29 mouse cellular contexts compared by ENCODE assay signal in the genomic region with DNA sequence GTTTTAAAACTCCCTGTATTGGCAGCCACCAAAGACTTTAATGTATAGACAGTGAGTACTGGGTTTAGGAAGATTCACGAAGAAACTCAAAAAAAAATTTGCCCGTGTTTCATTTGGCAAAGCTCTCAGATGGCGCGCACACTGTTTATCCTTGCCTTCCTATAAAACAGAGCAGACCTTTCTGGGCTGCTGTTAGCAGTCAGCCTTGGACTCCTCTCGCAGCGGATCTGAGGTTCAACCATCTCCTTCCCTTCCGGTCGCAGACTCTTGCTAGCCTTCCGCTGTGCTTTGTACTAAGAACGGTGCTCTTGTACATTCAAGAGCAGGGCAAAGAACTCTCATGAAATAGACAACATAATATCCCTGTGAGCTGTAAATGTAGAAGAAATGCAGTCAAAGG. TPM values are rescaled to one million over a fixed set of nuclear protein-coding genes. Genes with fewer than 3 reads are reported as not detected.
A peak's percentile ranks its signal among the peaks of the same experiment; 100 is the strongest.
DNase-seq lines count a peak whose midpoint lies in the region; ATAC-seq lines count a peak whose summit lies in the region.
"Had no signal": no experiment of that assay in that cellular context is flagged by ENCODE, and none has a peak within 500 bp of the region (broad histone marks: within the 10 kb centered on the region; RNA-seq: fewer than 3 reads in every experiment).

No protein-coding gene starts in this region.

- WGBS in intestine, embryonic 14.5 days: 58% methylated on average over 10 of the region's 10 CpGs
- WGBS in intestine, embryonic 16.5 days: 69% methylated on average over 10 of the region's 10 CpGs
- 46% methylated on average over 10 of the region's 10 CpGs for WGBS in limb, embryonic 12.5 days
- WGBS in limb, embryonic 15.5 days: 46% methylated on average over 10 of the region's 10 CpGs
- WGBS in heart, embryonic 11.5 days (ENCODE audit: insufficient replicate concordance): 85% methylated on average over 10 of the region's 10 CpGs

- peak overlapping the region; percentile 1; the same call in 1 of the 2 replicates for H3K4me2 ChIP-seq in intestine, embryonic 14.5 days (ENCODE audit: low read length)
- H3K4me2 ChIP-seq in intestine, embryonic 16.5 days (ENCODE audit: low read depth, low read length): no peak overlapping the region
- peak overlapping the region; percentile 53 for H3K4me2 ChIP-seq in limb, embryonic 12.5 days
- H3K4me2 ChIP-seq in limb, embryonic 15.5 days: peak overlapping the region; percentile 39
- no peak overlapping the region for H3K4me2 ChIP-seq in heart, embryonic 11.5 days
- H3K4me2 ChIP-seq: forebrain, embryonic 12.5 days; heart, embryonic 12.5 days; heart, embryonic 15.5 days; hindbrain, embryonic 13.5 days had no signal

- DNase-seq in embryo, embryonic 11 days: peak; percentile 10
- DNase-seq in embryo, embryonic 10 days (ENCODE audit: low spot score): no peak
- no peak for DNase-seq in intestine, embryonic 14.5 days (ENCODE audit: low spot score)
- no peak for DNase-seq in frontal cortex, postnatal 10 days (ENCODE audit: low spot score in 2 of 2)
- DNase-seq: adrenal gland, postnatal 10 days; adrenal gland, postnatal 36 days; cerebellum, adult 18-20 months; cerebellum, adult 9-10 months; cerebellum, postnatal 14 days; gastrocnemius, postnatal 25 days; heart, adult 2 months; heart, postnatal 10 days; heart, postnatal 36 days had no signal

- H3K9me3 ChIP-seq in intestine, embryonic 14.5 days (ENCODE audit: control insufficient read depth, low read length): no peaks in the 10 kb centered on the region
- H3K9me3 ChIP-seq in intestine, embryonic 16.5 days (ENCODE audit: control insufficient read depth, low read length): no peaks in the 10 kb centered on the region
- H3K9me3 ChIP-seq in limb, embryonic 12.5 days: no peaks in the 10 kb centered on the region
- no peaks in the 10 kb centered on the region for H3K9me3 ChIP-seq in limb, embryonic 15.5 days
- no peaks in the 10 kb centered on the region for H3K9me3 ChIP-seq in heart, embryonic 11.5 days (replicated peaks; ENCODE audit: control insufficient read depth, low read length)
- H3K9me3 ChIP-seq: forebrain, embryonic 12.5 days; heart, embryonic 12.5 days; heart, embryonic 15.5 days; hindbrain, embryonic 10.5 days; hindbrain, embryonic 13.5 days had no signal

- H3K9ac ChIP-seq in intestine, embryonic 14.5 days (ENCODE audit: low read length): no peak overlapping the region
- H3K9ac ChIP-seq in intestine, embryonic 16.5 days (ENCODE audit: low read depth, low read length): no peak overlapping the region
- peak overlapping the region; percentile 48; the same call in 1 of the 2 replicates for H3K9ac ChIP-seq in limb, embryonic 12.5 days (replicated peaks)
- no peak overlapping the region for H3K9ac ChIP-seq in limb, embryonic 15.5 days
- H3K9ac ChIP-seq in heart, embryonic 11.5 days (ENCODE audit: low read depth, low read length): no peak overlapping the region
- H3K9ac ChIP-seq: forebrain, embryonic 12.5 days; heart, embryonic 12.5 days; heart, embryonic 15.5 days; hindbrain, embryonic 13.5 days had no signal

- no peak overlapping the region for H3K27ac ChIP-seq in intestine, embryonic 14.5 days (ENCODE audit: low read depth)
- no peak overlapping the region for H3K27ac ChIP-seq in intestine, embryonic 16.5 days (ENCODE audit: low read length)
- peak overlapping the region; percentile 95 for H3K27ac ChIP-seq in limb, embryonic 12.5 days
- peak overlapping the region; percentile 79 for H3K27ac ChIP-seq in limb, embryonic 15.5 days
- H3K27ac ChIP-seq in heart, embryonic 11.5 days (ENCODE audit: low read depth, low read length): no peak overlapping the region
- H3K27ac ChIP-seq: forebrain, embryonic 12.5 days; heart, adult 2 months; heart, embryonic 15.5 days; hindbrain, embryonic 10.5 days; hindbrain, embryonic 13.5 days had no signal

- no peaks in the 10 kb centered on the region for H3K36me3 ChIP-seq in intestine, embryonic 14.5 days (ENCODE audit: control insufficient read depth, insufficient read depth, low read length)
- H3K36me3 ChIP-seq in intestine, embryonic 16.5 days (ENCODE audit: control insufficient read depth, insufficient read depth, low read length): no peaks in the 10 kb centered on the region
- H3K36me3 ChIP-seq in limb, embryonic 12.5 days: no peaks in the 10 kb centered on the region
- no peaks in the 10 kb centered on the region for H3K36me3 ChIP-seq in limb, embryonic 15.5 days
- no peaks in the 10 kb centered on the region for H3K36me3 ChIP-seq in heart, embryonic 11.5 days (ENCODE audit: control insufficient read depth, insufficient read depth, low read length)
- H3K36me3 ChIP-seq: forebrain, embryonic 12.5 days; heart, embryonic 12.5 days; heart, embryonic 15.5 days; hindbrain, embryonic 10.5 days; hindbrain, embryonic 13.5 days had no signal

- no peaks in the 10 kb centered on the region for H3K4me1 ChIP-seq in intestine, embryonic 14.5 days (replicated peaks; ENCODE audit: control insufficient read depth, insufficient read depth, low read length)
- no peaks in the 10 kb centered on the region for H3K4me1 ChIP-seq in intestine, embryonic 16.5 days (ENCODE audit: control insufficient read depth, insufficient read depth, low read length)
- H3K4me1 ChIP-seq in limb, embryonic 12.5 days (replicated peaks): peaks cover 24% of the 10 kb centered on the region
- H3K4me1 ChIP-seq in limb, embryonic 15.5 days: no peaks in the 10 kb centered on the region; the same call in 1 of the 2 replicates
- no peaks in the 10 kb centered on the region for H3K4me1 ChIP-seq in heart, embryonic 11.5 days (ENCODE audit: control insufficient read depth, insufficient read depth, low read length)
- H3K4me1 ChIP-seq: forebrain, embryonic 12.5 days; heart, embryonic 12.5 days; heart, embryonic 15.5 days; hindbrain, embryonic 10.5 days; hindbrain, embryonic 13.5 days had no signal

- no peak for ATAC-seq in intestine, embryonic 14.5 days (replicated peaks; ENCODE audit: low FRiP score, low TSS enrichment, low read depth)
- no peak for ATAC-seq in intestine, embryonic 16.5 days
- ATAC-seq in limb, embryonic 12.5 days (ENCODE audit: insufficient number of reproducible peaks, insufficient read depth, low FRiP score, low TSS enrichment, low read depth): no peak
- no peak for ATAC-seq in limb, embryonic 15.5 days (ENCODE audit: insufficient number of reproducible peaks, low FRiP score, low TSS enrichment, low read depth)
- ATAC-seq in heart, embryonic 11.5 days (replicated peaks; ENCODE audit: insufficient number of reproducible peaks, low FRiP score, low TSS enrichment): no peak
- ATAC-seq: forebrain, embryonic 16.5 days; hindbrain, embryonic 16.5 days; intestine, postnatal 0 days had no signal

- no peak overlapping the region for H3K4me3 ChIP-seq in intestine, embryonic 14.5 days (ENCODE audit: low read depth, low read length)
- H3K4me3 ChIP-seq in intestine, embryonic 16.5 days (ENCODE audit: low read length): no peak overlapping the region
- peak overlapping the region; percentile 17; the same call in 1 of the 2 replicates for H3K4me3 ChIP-seq in limb, embryonic 12.5 days (replicated peaks)
- H3K4me3 ChIP-seq in limb, embryonic 15.5 days: peak overlapping the region; percentile 20; the same call in 1 of the 2 replicates
- H3K4me3 ChIP-seq in heart, embryonic 11.5 days (ENCODE audit: low read depth, low read length): no peak overlapping the region
- H3K4me3 ChIP-seq: erythroblast, embryonic 14.5 days; forebrain, embryonic 12.5 days; heart, adult 2 months; heart, embryonic 12.5 days; heart, embryonic 15.5 days; hindbrain, embryonic 10.5 days; hindbrain, embryonic 13.5 days had no signal

- H3K27me3 ChIP-seq in intestine, embryonic 14.5 days (replicated peaks; ENCODE audit: control insufficient read depth, insufficient read depth, low read length): no peaks in the 10 kb centered on the region
- H3K27me3 ChIP-seq in intestine, embryonic 16.5 days (replicated peaks; ENCODE audit: control insufficient read depth, insufficient read depth, low read length): no peaks in the 10 kb centered on the region
- no peaks in the 10 kb centered on the region for H3K27me3 ChIP-seq in limb, embryonic 12.5 days
- no peaks in the 10 kb centered on the region for H3K27me3 ChIP-seq in limb, embryonic 15.5 days
- no peaks in the 10 kb centered on the region for H3K27me3 ChIP-seq in heart, embryonic 11.5 days (ENCODE audit: control insufficient read depth, insufficient read depth, low read length)
- H3K27me3 ChIP-seq: forebrain, embryonic 12.5 days; heart, embryonic 12.5 days; heart, embryonic 15.5 days; hindbrain, embryonic 13.5 days had no signal

RNA-seq across cellular contexts. Expression of a gene that starts 39.0 kb away (rescaled TPM):
- polyA plus RNA-seq in intestine, embryonic 14.5 days (2014; fragmentation: Nextera tagmentation; extraction: Ambion mirVana): not detected in 2 replicates
- polyA plus RNA-seq in intestine, embryonic 16.5 days (2015; fragmentation: Nextera tagmentation; extraction: Ambion mirVana): 0.05 TPM in 1 of 2 replicates, not detected in the other
- 6.8 and 8.3 TPM in 2 replicates for polyA plus RNA-seq in limb, embryonic 12.5 days (2016; fragmentation: Nextera tagmentation; extraction: Ambion mirVana)
- 0.96 and 1.4 TPM in 2 replicates for polyA plus RNA-seq in limb, embryonic 15.5 days (2015; fragmentation: Nextera tagmentation; extraction: Ambion mirVana)
- not detected in 2 replicates for polyA plus RNA-seq in heart, embryonic 11.5 days (2014; fragmentation: Nextera tagmentation; extraction: Ambion mirVana)
- polyA plus RNA-seq: erythroblast, embryonic 14.5 days; forebrain, embryonic 12.5 days; forebrain, embryonic 16.5 days; frontal cortex, adult 2 months; gonadal fat pad, adult 2 months; heart, adult 2 months; heart, embryonic 12.5 days; heart, embryonic 15.5 days; intestine, postnatal 0 days had no signal

RNA-seq across cellular contexts. Expression of a gene that starts 41.1 kb away (rescaled TPM):
- polyA plus RNA-seq in intestine, embryonic 14.5 days (2014; fragmentation: Nextera tagmentation; extraction: Ambion mirVana): 22.5 and 23.7 TPM in 2 replicates
- 17.9 and 18.4 TPM in 2 replicates for polyA plus RNA-seq in intestine, embryonic 16.5 days (2015; fragmentation: Nextera tagmentation; extraction: Ambion mirVana)
- polyA plus RNA-seq in limb, embryonic 12.5 days (2016; fragmentation: Nextera tagmentation; extraction: Ambion mirVana): 80.8 and 90.7 TPM in 2 replicates
- 31.5 and 31.9 TPM in 2 replicates for polyA plus RNA-seq in limb, embryonic 15.5 days (2015; fragmentation: Nextera tagmentation; extraction: Ambion mirVana)
- polyA plus RNA-seq in heart, embryonic 11.5 days (2014; fragmentation: Nextera tagmentation; extraction: Ambion mirVana): 23.1 and 31.7 TPM in 2 replicates

RNA-seq across cellular contexts. Expression of a gene that starts 47.7 kb away (rescaled TPM):
- polyA plus RNA-seq in intestine, embryonic 14.5 days (2014; fragmentation: Nextera tagmentation; extraction: Ambion mirVana): not detected in 2 replicates
- polyA plus RNA-seq in intestine, embryonic 16.5 days (2015; fragmentation: Nextera tagmentation; extraction: Ambion mirVana): 0.18 and 0.32 TPM in 2 replicates
- polyA plus RNA-seq in limb, embryonic 12.5 days (2016; fragmentation: Nextera tagmentation; extraction: Ambion mirVana): 81.8 and 88.0 TPM in 2 replicates
- polyA plus RNA-seq in limb, embryonic 15.5 days (2015; fragmentation: Nextera tagmentation; extraction: Ambion mirVana): 20.8 and 32.3 TPM in 2 replicates
- not detected in 2 replicates for polyA plus RNA-seq in heart, embryonic 11.5 days (2014; fragmentation: Nextera tagmentation; extraction: Ambion mirVana)
- polyA plus RNA-seq: embryonic facial prominence, embryonic 11.5 days; erythroblast, embryonic 14.5 days; forebrain, embryonic 12.5 days; forebrain, embryonic 16.5 days; frontal cortex, adult 2 months; heart, adult 2 months; heart, embryonic 15.5 days; hindbrain, embryonic 10.5 days; hindbrain, embryonic 13.5 days; hindbrain, embryonic 16.5 days; intestine, postnatal 0 days had no signal

RNA-seq across cellular contexts. Expression of a gene that starts 54.4 kb away (rescaled TPM):
- 0.24 and 0.34 TPM in 2 replicates for polyA plus RNA-seq in intestine, embryonic 14.5 days (2014; fragmentation: Nextera tagmentation; extraction: Ambion mirVana)
- polyA plus RNA-seq in intestine, embryonic 16.5 days (2015; fragmentation: Nextera tagmentation; extraction: Ambion mirVana): 0.32 and 0.60 TPM in 2 replicates
- polyA plus RNA-seq in limb, embryonic 12.5 days (2016; fragmentation: Nextera tagmentation; extraction: Ambion mirVana): 113 and 130 TPM in 2 replicates
- 27.0 and 30.6 TPM in 2 replicates for polyA plus RNA-seq in limb, embryonic 15.5 days (2015; fragmentation: Nextera tagmentation; extraction: Ambion mirVana)
- polyA plus RNA-seq in heart, embryonic 11.5 days (2014; fragmentation: Nextera tagmentation; extraction: Ambion mirVana): not detected in 2 replicates
- polyA plus RNA-seq: embryonic facial prominence, embryonic 11.5 days; erythroblast, embryonic 14.5 days; forebrain, embryonic 12.5 days; forebrain, embryonic 16.5 days; frontal cortex, adult 2 months; heart, adult 2 months; heart, embryonic 15.5 days; hindbrain, embryonic 10.5 days; hindbrain, embryonic 13.5 days; hindbrain, embryonic 16.5 days had no signal

RNA-seq across cellular contexts. Expression of a gene that starts 59.0 kb away (rescaled TPM):
- 3.6 and 4.2 TPM in 2 replicates for polyA plus RNA-seq in intestine, embryonic 14.5 days (2014; fragmentation: Nextera tagmentation; extraction: Ambion mirVana)
- polyA plus RNA-seq in intestine, embryonic 16.5 days (2015; fragmentation: Nextera tagmentation; extraction: Ambion mirVana): 0.69 and 1.1 TPM in 2 replicates
- polyA plus RNA-seq in limb, embryonic 12.5 days (2016; fragmentation: Nextera tagmentation; extraction: Ambion mirVana): 55.4 and 62.0 TPM in 2 replicates
- polyA plus RNA-seq in limb, embryonic 15.5 days (2015; fragmentation: Nextera tagmentation; extraction: Ambion mirVana): 7.1 and 10.3 TPM in 2 replicates
- not detected in 2 replicates for polyA plus RNA-seq in heart, embryonic 11.5 days (2014; fragmentation: Nextera tagmentation; extraction: Ambion mirVana)
- polyA plus RNA-seq: embryonic facial prominence, embryonic 11.5 days; erythroblast, embryonic 14.5 days; forebrain, embryonic 12.5 days; forebrain, embryonic 16.5 days; frontal cortex, adult 2 months; heart, adult 2 months; heart, embryonic 12.5 days; heart, embryonic 15.5 days; hindbrain, embryonic 10.5 days; hindbrain, embryonic 13.5 days; hindbrain, embryonic 16.5 days had no signal

Comparison
In these comparisons a context has a peak if more than half of its experiments do, and no peak if none do; other contexts are left out.
1. H3K4me2 ChIP-seq: peak in intestine, embryonic 14.5 days (single experiment), limb, embryonic 12.5 days (single experiment) and limb, embryonic 15.5 days (single experiment); none in intestine, embryonic 16.5 days (single experiment) and heart, embryonic 11.5 days (single experiment).
2. H3K27ac ChIP-seq: peak in limb, embryonic 12.5 days (single experiment) and limb, embryonic 15.5 days (single experiment); none in intestine, embryonic 14.5 days (single experiment), intestine, embryonic 16.5 days (single experiment) and heart, embryonic 11.5 days (single experiment).
3. H3K4me3 ChIP-seq: peak in limb, embryonic 12.5 days (single experiment) and limb, embryonic 15.5 days (single experiment); none in intestine, embryonic 14.5 days (single experiment), intestine, embryonic 16.5 days (single experiment) and heart, embryonic 11.5 days (single experiment).
4. RNA of a gene that starts 47.7 kb away (polyA plus RNA-seq): 81.8 to 88.0 TPM in limb, embryonic 12.5 days and 20.8 to 32.3 TPM in limb, embryonic 15.5 days; 0.18 to 0.32 TPM in intestine, embryonic 16.5 days, not detected in intestine, embryonic 14.5 days and not detected in heart, embryonic 11.5 days; every median in the first group is over 10 times any median in the second.